Mouse (Mus musculus) MEL (cell line): ENCODE measurements around the gene Wwc1.

Experiments used
- CTCF ChIP-seq, 3 experiments: IDR thresholded peaks in 2 of 3; conservative IDR thresholded peaks in 1 of 3; 2 replicates each; pipeline ENCODE4 v1.5.1; 2011 to 2012; ENCODE audit warnings: low read length in 3 of 3, low read depth in 2 of 3, mild to moderate bottlenecking in 2 of 3, improper control_type of control experiment in 1 of 3, inconsistent platforms in 1 of 3, mixed read lengths in 1 of 3, moderate library complexity in 1 of 3; ENCODE audit not compliant: control insufficient read depth in 1 of 3, insufficient read depth in 1 of 3, poor library complexity in 1 of 3, severe bottlenecking in 1 of 3
- EP300 ChIP-seq, 2 experiments: IDR thresholded peaks; 2 replicates each; pipeline ENCODE4 v1.6.1; 2011; ENCODE audit warnings: improper control_type of control experiment in 2 of 2, low read length in 2 of 2, low read depth in 1 of 2, mild to moderate bottlenecking in 1 of 2
- POLR2A ChIP-seq, 2 experiments: IDR thresholded peaks; 2 replicates each; pipeline ENCODE4 v1.6.1; 2011 to 2012; ENCODE audit warnings: low read length in 2 of 2, mild to moderate bottlenecking in 2 of 2, control low read depth in 1 of 2, improper control_type of control experiment in 1 of 2, low read depth in 1 of 2, moderate library complexity in 1 of 2; ENCODE audit not compliant: control insufficient read depth in 1 of 2, insufficient read depth in 1 of 2, poor library complexity in 1 of 2
- ZC3H11A ChIP-seq: IDR thresholded peaks from 2 replicates; pipeline ENCODE4 v1.6.1; 2012; ENCODE audit warnings: low read depth, mild to moderate bottlenecking, inconsistent platforms, low read length, improper control_type of control experiment

GRCm38 (mm10) chr11:35857395-35858067 is 122.8 kb downstream of the Wwc1 start:
- no peak for TF ChIP-seq CTCF (IDR thresholded peaks at IDR 0.05 in 2 of 3, conservative IDR thresholded peaks at IDR 0.05 in 1 of 3; ENCODE audit: control insufficient read depth in 1 of 3, insufficient read depth in 1 of 3, low read depth in 2 of 3, low read length in 3 of 3, poor library complexity in 1 of 3, severe bottlenecking in 1 of 3)
- TF ChIP-seq EP300 (IDR thresholded peaks at IDR 0.05; ENCODE audit: low read depth in 1 of 2, low read length in 2 of 2), result no peak
- no peak for TF ChIP-seq POLR2A (IDR thresholded peaks at IDR 0.05; ENCODE audit: control insufficient read depth in 1 of 2, insufficient read depth in 1 of 2, low read depth in 1 of 2, low read length in 2 of 2, poor library complexity in 1 of 2)
- no peak for TF ChIP-seq ZC3H11A
